Mouse (Mus musculus) testis, adult 2 months (tissue): ENCODE results near the gene Vcpkmt. TPM values are rescaled to one million over a fixed set of nuclear protein-coding genes. Genes with fewer than 3 reads are reported as not detected.

Experiments
- H3K27ac ChIP-seq: fragments of 200-500 bp; 2 replicates; pipeline ENCODE4 v1.5.1; 2012; ENCODE audit warnings: low read depth, low read length; ENCODE audit not compliant: control insufficient read depth, insufficient read depth
- H3K27me3 ChIP-seq: fragments of 200-500 bp; 2 replicates; pipeline ENCODE4 v1.6.1; 2012; ENCODE audit warnings: mild to moderate bottlenecking, low read length, moderate library complexity; ENCODE audit not compliant: control insufficient read depth, insufficient read depth
- H3K36me3 ChIP-seq: fragments of 200-500 bp; 2 replicates; pipeline ENCODE4 v1.6.1; 2012; ENCODE audit warnings: mild to moderate bottlenecking, low read length; ENCODE audit not compliant: control insufficient read depth, insufficient read depth
- H3K4me1 ChIP-seq: fragments of 200-500 bp; 2 replicates; pipeline ENCODE4 v1.6.1; 2012; ENCODE audit warnings: low read length; ENCODE audit not compliant: control insufficient read depth, insufficient read depth
- H3K4me3 ChIP-seq: fragments of 200-500 bp; 2 replicates; pipeline ENCODE4 v1.5.1; 2012; ENCODE audit warnings: low read depth, mild to moderate bottlenecking, low read length, moderate library complexity, mixed read lengths; ENCODE audit not compliant: control insufficient read depth
- CTCF ChIP-seq: fragments of 200-500 bp; IDR thresholded peaks from 2 replicates; pipeline ENCODE4 v1.5.1; 2012; ENCODE audit warnings: low read depth, mild to moderate bottlenecking, inconsistent platforms, low read length, moderate library complexity; ENCODE audit not compliant: control insufficient read depth, insufficient read depth, insufficient replicate concordance
- POLR2A ChIP-seq: fragments of 200-500 bp; IDR thresholded peaks from 2 replicates; pipeline ENCODE4 v1.6.1; 2012; ENCODE audit warnings: low read depth, mild to moderate bottlenecking, inconsistent platforms, low read length, moderate library complexity; ENCODE audit not compliant: control insufficient read depth
- polyA plus RNA-seq: library from polyadenylated mRNA; depleted of rRNA; stranded (reverse); fragments of >200 nt; gene quantifications from 2 replicates; pipeline ENCODE4 v1.2.3, GENCODE M21; 2012

The Vcpkmt gene
- polyA plus RNA-seq, 1 experiment, result 4.3 TPM

GRCm38 (mm10) chr12:69545456-69546178, 37.2 kb downstream of the Vcpkmt start:
- TF ChIP-seq POLR2A, result no peak
- no peak for TF ChIP-seq CTCF
- no peaks in the 10 kb centered on the region for H3K27me3 ChIP-seq
- no peaks in the 10 kb centered on the region for H3K36me3 ChIP-seq
- H3K27ac ChIP-seq, result no peak overlapping the region
- H3K4me3 ChIP-seq, result no peak overlapping the region
- peaks cover 13% of the 10 kb centered on the region for H3K4me1 ChIP-seq

DNA sequence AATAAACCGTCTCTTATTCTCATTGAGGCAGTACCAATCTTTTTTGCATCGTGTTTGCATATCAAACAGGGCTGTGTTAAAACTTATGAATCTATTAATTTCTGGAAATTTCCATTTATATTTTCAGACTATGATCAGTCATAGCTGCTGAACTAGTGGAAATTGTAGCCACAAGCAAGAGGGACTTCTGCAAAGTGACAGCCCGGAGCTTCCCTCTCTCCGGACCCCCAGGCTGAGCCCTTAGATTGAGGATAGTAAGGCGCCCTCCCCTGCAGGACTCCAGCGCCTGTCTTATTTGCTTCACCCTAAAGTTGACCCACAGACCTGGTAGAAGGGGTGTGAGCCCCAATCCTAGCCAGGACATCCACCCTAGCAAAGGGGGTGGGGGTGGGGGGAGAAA, 37.8 kb downstream of the Vcpkmt start:
- TF ChIP-seq CTCF, result no peak
- no peak for TF ChIP-seq POLR2A
- no peaks in the 10 kb centered on the region for H3K36me3 ChIP-seq
- peaks cover 13% of the 10 kb centered on the region for H3K4me1 ChIP-seq
- no peaks in the 10 kb centered on the region for H3K27me3 ChIP-seq
- no peak overlapping the region for H3K27ac ChIP-seq
- H3K4me3 ChIP-seq, result no peak overlapping the region

DNA sequence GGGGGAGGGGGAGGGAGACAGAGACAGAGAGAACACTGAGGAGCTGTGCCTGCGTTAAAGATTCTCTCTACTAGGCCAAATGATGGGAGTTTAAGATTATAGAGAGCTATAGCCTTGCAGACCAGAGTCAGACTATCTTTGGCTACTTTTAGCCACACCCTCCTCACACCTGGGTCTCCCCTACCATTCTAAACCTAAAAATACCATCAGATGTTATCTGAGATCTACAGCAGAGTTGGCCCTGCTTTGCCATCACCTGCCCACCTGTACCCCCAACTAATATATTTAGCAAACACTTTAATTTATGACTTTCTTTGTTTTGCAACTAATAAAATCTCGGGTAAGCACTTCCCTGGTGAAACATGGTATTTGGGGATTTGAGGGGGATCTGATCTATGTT, 38.3 kb downstream of the Vcpkmt start:
- no peak overlapping the region for H3K4me3 ChIP-seq
- no peak overlapping the region for H3K27ac ChIP-seq
- H3K36me3 ChIP-seq, result no peaks in the 10 kb centered on the region
- TF ChIP-seq CTCF (no peak), POLR2A (no peak)
- peaks cover 13% of the 10 kb centered on the region for H3K4me1 ChIP-seq
- H3K27me3 ChIP-seq, result no peaks in the 10 kb centered on the region

DNA sequence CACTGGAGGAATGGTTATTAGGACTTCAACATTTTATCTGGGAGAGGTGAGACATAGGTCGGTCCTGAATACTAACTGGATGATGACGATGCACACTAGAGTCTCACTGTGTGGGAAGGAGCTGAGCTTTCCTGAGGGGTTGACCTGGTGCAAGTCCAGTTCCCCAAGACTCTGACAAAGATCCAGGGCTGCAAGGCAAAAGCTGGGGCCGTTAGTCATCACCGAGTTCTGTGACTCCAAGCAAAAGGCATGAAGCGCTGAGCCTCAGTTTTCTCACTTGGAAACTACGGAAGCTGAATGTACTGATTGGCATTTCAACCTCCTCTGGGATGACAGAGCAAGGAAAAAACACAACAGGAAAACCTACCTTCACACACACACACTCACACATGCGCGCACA, 40.5 kb downstream of the Vcpkmt start:
- Histone ChIP-seq H3K27ac (no peak overlapping the region), H3K27me3 (no peaks in the 10 kb centered on the region), H3K36me3 (no peaks in the 10 kb centered on the region), H3K4me1 (peaks cover 18% of the 10 kb centered on the region), H3K4me3 (no peak overlapping the region)
- TF ChIP-seq POLR2A, result no peak
- TF ChIP-seq CTCF, result no peak

DNA sequence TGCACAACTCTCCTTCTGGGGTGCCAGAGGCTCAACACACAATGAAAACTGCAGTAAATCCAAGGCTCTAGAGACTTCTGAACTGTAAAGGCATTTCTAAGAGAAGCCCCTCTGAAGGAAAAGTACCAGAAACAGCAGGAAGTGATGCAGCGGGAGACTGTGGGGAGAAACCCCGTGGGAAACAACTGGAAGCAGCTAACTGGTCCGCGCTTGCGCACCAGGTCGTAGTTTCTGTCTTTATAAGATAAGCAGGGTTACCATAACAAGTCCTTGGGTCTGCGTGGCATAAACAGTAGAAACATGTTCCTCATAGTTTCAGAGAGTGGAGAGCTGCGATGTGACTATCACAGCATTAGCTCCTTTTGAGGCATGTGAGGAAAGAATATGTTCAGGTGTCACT, 41.2 kb downstream of the Vcpkmt start:
- no peak for TF ChIP-seq POLR2A
- TF ChIP-seq CTCF, result no peak
- Histone ChIP-seq H3K27me3 (no peaks in the 10 kb centered on the region), H3K4me3 (no peak overlapping the region)

GRCm38 (mm10) chr12:69539353-69539752, 43.5 kb downstream of the Vcpkmt start:
- Histone ChIP-seq H3K27ac (no peak overlapping the region), H3K4me1 (peaks cover 15% of the 10 kb centered on the region), H3K4me3 (no peak overlapping the region), H3K36me3 (no peaks in the 10 kb centered on the region), H3K27me3 (no peaks in the 10 kb centered on the region)
- TF ChIP-seq POLR2A (no peak), CTCF (no peak)

More for the DNA sequence above, 41.2 kb downstream of the Vcpkmt start:
- no peak overlapping the region for H3K27ac ChIP-seq
- H3K36me3 ChIP-seq, result no peaks in the 10 kb centered on the region
- peaks cover 22% of the 10 kb centered on the region for H3K4me1 ChIP-seq

DNA sequence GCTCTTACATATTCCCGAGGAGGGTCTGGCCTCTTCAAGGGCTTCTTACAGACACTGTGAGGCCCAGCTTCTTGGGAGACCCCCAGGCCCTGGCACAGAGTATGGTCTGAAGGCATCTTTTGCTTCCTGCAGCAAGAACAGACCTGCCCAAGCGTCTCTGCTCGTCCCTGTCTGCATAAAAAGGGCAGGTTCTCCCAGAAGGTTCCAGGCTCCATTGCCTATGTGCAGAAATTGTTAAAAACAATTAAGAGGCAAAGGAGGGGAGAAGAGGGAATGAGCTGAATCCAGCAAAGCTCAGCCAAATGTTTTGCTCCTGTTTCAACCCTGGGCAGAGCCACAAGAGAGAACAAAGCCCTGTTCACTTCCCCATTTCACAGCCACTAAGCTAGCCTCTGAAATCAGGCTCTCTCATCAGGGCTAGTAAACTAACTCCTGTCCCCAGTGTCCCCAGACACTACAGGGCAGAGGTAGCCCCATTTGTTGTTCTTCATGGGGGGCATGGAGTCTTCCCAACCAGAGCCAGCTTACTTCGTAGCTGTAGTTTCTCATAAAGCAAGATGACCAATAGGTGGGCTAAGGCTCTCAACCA, 44.4 kb downstream of the Vcpkmt start:
- no peaks in the 10 kb centered on the region for H3K36me3 ChIP-seq
- TF ChIP-seq POLR2A (no peak), CTCF (no peak)
- peaks cover 15% of the 10 kb centered on the region for H3K4me1 ChIP-seq
- H3K27me3 ChIP-seq, result no peaks in the 10 kb centered on the region
- no peak overlapping the region for H3K4me3 ChIP-seq
- no peak overlapping the region for H3K27ac ChIP-seq
